Mouse (Mus musculus): ENCODE data around the gene Cep72.
A peak's percentile ranks its signal among the peaks of the same experiment; 100 is the strongest.
"Not testable (repeated sequence)": the region's sequence is repeated elsewhere in the genome, so short reads cannot be mapped to it uniquely, and the experiment has no call there.

Cep72 gene

DNA sequence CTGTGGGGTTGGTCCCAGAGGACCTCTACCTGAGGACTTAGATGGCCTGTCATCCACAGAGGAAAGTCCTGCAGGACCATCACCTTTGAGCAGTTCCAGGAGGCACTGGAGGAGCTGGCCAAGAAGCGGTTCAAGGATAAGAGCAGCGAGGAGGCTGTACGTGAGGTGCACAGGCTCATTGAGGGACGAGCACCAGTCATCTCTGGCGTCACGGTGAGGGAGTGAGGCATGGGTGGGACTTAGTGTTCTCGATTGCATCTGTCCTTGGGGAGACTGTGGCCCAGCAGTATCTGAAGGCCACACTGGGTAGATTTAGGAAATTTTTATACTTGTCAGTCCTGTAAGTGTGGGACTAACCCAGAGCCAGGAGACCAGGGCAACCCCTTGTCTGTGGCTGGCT lies 31.4 kb downstream of the Cep72 start:
- no peak for DNase-seq (ENCODE audit: low read depth, low spot score)

DNA sequence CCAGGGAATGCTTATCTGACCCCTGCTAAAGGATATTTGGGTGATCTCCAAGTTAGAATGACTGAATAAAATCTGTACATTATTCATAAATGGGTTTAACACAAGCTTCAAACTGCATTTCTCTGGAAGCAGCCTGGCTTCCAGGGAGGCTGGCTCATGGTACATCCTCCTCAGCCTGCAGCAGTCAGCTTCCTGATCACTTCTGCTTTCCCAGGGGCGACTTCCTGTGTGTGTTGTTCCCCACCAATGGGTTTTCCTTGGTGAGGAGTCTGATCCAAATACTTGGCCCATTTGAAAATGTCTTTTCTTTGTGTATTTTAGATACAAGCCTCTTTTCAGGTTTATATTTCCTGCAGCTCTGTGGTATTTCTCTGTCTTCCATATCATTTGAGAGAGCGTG lies 33.1 kb downstream of the Cep72 start:
- no peak for DNase-seq (ENCODE audit: low read depth, low spot score)

DNA sequence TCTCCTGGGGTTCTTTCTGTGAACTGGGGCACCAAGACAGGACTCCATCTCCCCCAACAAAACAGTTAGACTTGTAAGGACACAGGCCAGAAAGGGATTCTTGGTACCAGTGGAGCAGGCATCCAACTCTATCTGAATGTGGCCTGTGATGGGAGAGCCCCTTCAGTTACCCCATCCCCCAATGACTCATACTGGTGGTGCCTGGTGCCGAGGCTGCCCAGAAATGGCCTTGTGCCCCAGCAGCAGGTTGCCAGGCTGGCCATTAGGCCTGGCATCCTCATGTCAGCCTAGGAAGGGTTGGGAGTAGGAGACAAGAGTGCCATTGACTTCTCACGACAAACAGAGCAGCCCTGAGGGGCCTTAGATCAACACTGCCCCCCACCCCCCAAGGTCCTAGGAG lies 34.0 kb downstream of the Cep72 start:
- no peak for DNase-seq (ENCODE audit: low read depth, low spot score)

DNA sequence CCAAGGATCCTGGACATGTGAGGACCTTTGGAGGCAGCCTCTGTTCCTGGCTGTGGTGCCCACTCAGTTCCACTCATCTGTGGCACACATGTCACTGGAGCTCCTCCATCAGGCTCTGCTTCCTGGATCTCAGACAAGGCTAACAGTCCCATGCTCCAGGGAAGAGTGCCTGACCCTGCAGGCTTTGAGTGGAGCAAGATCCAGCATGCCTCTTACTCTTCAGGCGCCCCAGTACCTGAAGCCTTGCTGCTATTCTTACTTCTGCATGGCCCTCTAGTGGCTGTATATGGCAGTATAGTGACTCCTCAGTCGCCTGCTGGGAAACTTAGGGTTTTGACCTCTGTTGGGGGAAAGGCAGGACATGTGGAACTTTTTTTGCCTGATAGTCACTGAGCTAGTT lies 35.9 kb downstream of the Cep72 start:
- DNase-seq (ENCODE audit: low read depth, low spot score): no peak

DNA sequence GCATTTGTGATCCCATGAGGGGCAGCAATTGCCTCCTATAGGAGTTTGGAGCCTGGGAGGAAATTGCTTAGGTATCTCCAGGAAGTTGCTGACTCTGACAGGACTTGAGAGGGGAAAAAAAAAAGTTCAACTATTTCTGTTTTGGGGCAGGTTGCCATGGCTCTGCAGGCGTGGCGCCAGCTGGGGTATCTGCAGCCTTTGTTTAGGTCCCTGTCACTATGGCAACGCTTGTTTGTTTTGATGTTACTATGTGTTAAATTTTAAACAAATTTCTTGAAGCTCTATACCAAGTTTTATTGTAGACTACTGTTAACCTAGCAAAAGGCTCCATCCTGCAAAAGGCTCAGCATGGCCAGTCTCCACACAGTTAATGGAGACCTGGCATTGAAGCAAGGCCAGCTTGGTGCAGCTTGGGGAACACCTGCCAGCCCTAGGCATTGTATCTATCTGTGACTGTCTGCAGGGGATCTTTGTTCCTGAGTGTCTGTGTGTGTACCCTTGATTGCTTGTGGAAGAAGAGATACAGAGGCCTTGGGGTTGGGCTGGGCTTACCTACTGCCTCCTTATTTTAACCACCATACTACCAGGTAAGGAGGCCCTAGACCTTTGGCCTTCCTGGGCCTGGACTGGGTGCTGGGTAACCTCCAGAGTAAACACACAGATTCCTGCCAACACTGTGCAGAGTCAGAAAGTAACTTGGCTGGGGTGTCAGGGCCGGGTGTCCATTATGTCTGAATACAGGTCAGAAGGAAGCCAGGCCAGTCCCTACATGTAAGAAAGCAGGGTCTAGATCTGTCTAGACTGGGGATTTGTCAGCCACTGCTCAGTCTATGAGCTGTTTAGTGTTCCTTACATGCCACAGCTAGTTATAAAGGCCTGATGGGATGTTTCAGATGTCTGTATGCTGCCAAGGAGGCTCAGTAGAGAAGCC lies 36.7 kb downstream of the Cep72 start:
- DNase-seq (ENCODE audit: low read depth, low spot score): no peak

GRCm38 (mm10) chr13:74019006-74019405 lies 43.1 kb downstream of the Cep72 start:
- not testable (repeated sequence) for DNase-seq (ENCODE audit: low read depth, low spot score)

DNA sequence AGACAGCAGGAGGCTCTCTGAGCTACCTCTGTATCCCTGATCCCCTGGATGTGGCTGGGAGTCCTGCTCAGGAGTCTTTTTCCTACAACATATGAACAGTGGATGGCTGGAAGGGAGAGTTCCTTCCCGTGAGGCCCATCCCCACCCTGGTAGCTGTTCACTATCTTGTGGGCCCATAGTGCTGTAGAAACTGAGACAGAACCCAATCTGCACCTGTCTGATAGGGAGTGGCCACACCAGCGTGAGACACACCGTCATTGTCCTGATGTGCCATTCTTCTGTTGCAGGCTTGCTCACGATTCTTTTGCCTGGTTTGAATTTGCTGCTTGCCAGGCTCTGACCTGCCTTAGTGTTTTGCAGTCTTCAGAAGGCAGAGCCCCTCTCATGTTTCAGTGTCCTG lies 44.7 kb downstream of the Cep72 start:
- no peak for DNase-seq (ENCODE audit: low read depth, low spot score)

DNA sequence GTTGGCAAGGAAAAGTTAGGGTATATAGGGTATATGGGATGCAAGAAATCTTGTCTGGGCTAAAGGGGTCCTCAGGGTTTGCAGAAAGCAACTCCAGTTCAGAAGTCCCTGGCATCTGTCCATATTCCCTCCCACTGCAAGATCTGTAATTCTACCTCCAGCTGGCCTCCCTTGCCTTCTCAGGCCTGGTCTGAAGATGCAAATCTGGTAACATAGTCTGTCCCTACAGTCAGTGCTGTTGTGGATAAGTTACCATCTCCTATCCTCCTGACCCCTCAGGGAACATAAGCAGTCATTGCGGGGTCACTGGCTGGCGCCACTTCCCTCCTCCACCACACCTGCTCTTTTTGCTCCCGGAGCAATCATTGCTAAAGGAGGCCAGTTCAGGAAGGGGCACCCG lies 46.2 kb downstream of the Cep72 start:
- DNase-seq (ENCODE audit: low read depth, low spot score): no peak

DNA sequence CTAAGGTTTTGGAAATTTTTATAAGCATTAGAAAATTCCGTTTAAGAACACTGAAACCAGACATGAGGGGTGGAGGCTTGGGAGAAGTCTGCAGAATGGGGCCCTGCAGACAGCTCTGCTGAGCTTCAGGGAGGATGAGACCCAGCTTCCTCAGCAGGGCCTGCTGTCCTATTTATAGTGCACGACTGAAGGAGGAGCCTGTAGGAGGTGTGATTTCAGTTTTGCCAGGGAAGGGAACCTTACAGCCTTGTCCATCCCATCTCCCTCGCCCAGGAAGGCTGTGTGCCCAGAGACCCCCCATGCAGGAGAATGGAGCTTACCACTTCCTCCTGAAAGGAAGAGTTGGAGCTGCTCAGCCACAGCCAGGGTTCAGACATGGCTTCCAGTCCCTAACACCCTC lies 51.4 kb downstream of the Cep72 start:
- DNase-seq (ENCODE audit: low read depth, low spot score): no peak

- DNase-seq (ENCODE audit: low read depth, low spot score): no peak
Measured at GRCm38 (mm10) chr13:74009791-74010614, 52.1 kb downstream of the Cep72 start.

- DNase-seq (ENCODE audit: low read depth, low spot score): peak; percentile 69
Measured at GRCm38 (mm10) chr13:74008948-74009718, 53.0 kb downstream of the Cep72 start, which contains the start of gene Tppp. TSS of gene Tppp (plus strand) at chr13:74009407.

GRCm38 (mm10) chr13:74008216-74008615 lies 53.9 kb downstream of the Cep72 start:
- DNase-seq (ENCODE audit: low read depth, low spot score): not testable (repeated sequence)

GRCm38 (mm10) chr13:74006881-74007280 lies 55.2 kb downstream of the Cep72 start:
- not testable (repeated sequence) for DNase-seq (ENCODE audit: low read depth, low spot score)

DNA sequence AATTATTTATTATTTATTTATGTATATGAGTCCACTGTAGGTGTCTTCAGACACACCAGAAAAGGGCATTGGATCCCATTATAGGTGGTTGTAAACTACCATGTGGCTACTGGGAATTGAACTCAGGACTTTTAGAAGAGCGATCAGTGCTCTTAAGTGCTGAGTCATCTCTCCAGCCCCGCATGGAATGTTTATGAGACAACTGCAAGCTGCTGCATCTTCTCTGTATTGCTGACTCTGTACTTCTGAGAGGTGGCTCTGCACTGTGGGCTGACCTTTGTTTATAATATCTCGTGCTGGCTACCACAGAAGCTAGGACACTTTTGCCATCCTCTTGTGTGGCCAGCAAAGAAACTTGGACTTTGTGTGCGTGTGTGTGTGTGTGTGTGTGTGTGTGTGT lies 60.6 kb downstream of the Cep72 start:
- no peak for DNase-seq (ENCODE audit: low read depth, low spot score)

DNA sequence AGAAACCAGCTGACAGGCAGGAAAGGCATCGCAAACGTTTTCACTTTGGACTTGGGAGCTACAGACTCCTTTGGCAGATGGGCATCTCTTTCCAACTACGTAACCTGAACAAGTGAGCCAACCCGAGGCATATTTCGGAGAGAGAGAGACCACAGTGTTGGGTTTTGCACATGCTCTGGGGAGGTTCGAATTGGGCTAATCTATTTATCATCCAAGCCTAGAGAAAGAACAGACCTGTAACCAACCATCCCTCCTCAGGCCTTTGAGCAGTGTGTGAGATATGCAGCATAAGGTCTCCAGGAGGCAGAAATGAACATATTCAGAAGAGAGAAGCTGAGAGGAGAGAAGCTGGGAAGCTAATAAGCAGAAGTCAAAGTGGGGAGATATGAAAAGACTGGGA lies 61.1 kb downstream of the Cep72 start:
- DNase-seq (ENCODE audit: low read depth, low spot score): no peak

GRCm38 (mm10) chr13:74000519-74000918 lies 61.6 kb downstream of the Cep72 start:
- DNase-seq (ENCODE audit: low read depth, low spot score): no peak

- DNase-seq (ENCODE audit: low read depth, low spot score): no peak
Measured at GRCm38 (mm10) chr13:73996456-73996855, 65.6 kb downstream of the Cep72 start.

DNA sequence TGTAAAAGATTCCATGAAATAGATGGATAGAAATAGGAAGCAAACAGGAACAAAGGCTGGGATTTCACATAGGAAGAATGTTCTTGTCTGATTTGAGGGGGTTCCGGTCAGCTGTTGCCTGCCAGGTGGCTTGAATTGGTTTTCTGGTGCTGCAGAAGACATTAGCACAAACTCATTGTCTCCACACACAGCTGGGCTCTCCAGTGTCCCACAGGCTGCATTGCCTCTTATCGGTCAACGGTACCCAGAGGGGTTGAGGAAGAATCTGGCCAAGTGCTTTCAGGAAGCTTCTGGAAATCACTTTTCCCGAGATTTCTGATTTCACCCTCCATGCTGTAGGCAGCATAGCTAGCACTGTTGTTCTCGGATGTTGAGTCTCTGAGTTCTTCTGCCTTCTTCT lies 70.8 kb downstream of the Cep72 start:
- DNase-seq (ENCODE audit: low read depth, low spot score): no peak

DNA sequence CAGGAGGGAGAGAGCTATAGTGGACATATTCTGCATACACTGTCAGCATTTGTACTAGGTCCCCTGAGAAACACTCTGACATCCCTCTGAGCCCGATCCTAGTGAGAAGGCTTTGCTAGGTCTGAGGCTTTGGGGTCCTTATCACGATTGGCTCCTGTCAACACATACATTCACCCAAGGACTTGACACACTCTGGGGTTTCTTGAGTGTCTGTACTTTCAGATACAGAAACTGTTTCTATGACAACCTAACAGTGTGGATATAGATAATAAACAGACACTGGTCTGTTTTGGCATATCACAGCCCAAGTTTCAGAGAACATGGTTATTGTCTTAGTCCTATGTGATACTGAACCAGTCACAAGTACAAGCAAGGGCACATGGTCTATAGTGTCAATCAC lies 71.3 kb downstream of the Cep72 start:
- DNase-seq (ENCODE audit: low read depth, low spot score): no peak

DNA sequence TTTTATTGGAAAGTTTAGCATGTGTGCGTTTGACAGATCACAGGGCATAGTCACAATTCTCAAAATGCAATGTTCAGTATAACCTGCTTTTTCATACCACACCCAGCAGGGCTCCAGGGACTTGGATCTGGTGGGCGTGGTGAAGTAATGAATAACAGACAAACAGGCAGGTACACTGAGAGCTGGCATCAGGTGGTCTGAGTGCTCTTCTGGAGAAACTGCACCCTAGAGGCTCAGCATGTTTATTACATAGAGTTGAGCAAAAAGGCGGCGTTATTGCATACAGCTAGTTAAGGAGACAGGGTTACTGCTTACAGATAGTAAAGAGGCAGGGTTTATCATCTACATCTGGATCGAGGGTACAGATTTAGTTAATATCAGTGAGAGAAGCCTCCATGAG lies 71.8 kb downstream of the Cep72 start:
- no peak for DNase-seq (ENCODE audit: low read depth, low spot score)
